Mouse (Mus musculus) liver, postnatal 0 days (tissue): ENCODE results near the gene Vmn1r173.

ENCODE experiments used
- CTCF ChIP-seq: sonication (generic); IDR thresholded peaks from 2 replicates; pipeline ENCODE4 v1.5.1; 2016; ENCODE audit warnings: antibody characterized with exemption, low read depth
- EP300 ChIP-seq: IDR thresholded peaks from 2 replicates; pipeline ENCODE4 v1.6.1; 2016; ENCODE audit warnings: antibody characterized with exemption, low read depth, mild to moderate bottlenecking

GRCm38 (mm10) chr7:23658016-23658415, 42.5 kb upstream of the Vmn1r173 start, which contains the start of gene Vmn1r172:
- no peak for TF ChIP-seq CTCF
- TF ChIP-seq EP300: no peak
